Mouse (Mus musculus) heart, embryonic 11.5 days (tissue): ENCODE results near the gene Arhgap35. TPM values are rescaled to one million over a fixed set of nuclear protein-coding genes. Genes with fewer than 3 reads are reported as not detected.

Experiments used
- ATAC-seq: fragments of 200-750 bp; cut with Nextera tagmentation; replicated peaks from 2 replicates; pipeline ENCODE4 v1.8.0; 2017; ENCODE audit warnings: moderate library complexity; ENCODE audit not compliant: insufficient number of reproducible peaks, low FRiP score, low TSS enrichment
- H3K27ac ChIP-seq: fragments of 300-500 bp; sonication (generic); 2 replicates; pipeline ENCODE4 v1.5.1; 2014; ENCODE audit warnings: mild to moderate bottlenecking, low read depth, low read length
- H3K27me3 ChIP-seq: fragments of 300-500 bp; sonication (generic); 2 replicates; pipeline ENCODE4 v1.6.1; 2014; ENCODE audit warnings: mild to moderate bottlenecking, low read length, mixed read lengths; ENCODE audit not compliant: control insufficient read depth, insufficient read depth
- H3K36me3 ChIP-seq: fragments of 300-500 bp; sonication (generic); 2 replicates; pipeline ENCODE4 v1.6.1; 2014; ENCODE audit warnings: mild to moderate bottlenecking, low read length, moderate library complexity, mixed read lengths; ENCODE audit not compliant: control insufficient read depth, insufficient read depth
- H3K4me1 ChIP-seq: fragments of 300-500 bp; sonication (generic); 2 replicates; pipeline ENCODE4 v1.6.1; 2014; ENCODE audit warnings: low read length; ENCODE audit not compliant: control insufficient read depth, insufficient read depth
- H3K4me2 ChIP-seq: fragments of 300-500 bp; sonication (generic); 2 replicates; pipeline ENCODE4 v1.6.1; 2014; ENCODE audit warnings: mild to moderate bottlenecking, moderate library complexity
- H3K4me3 ChIP-seq: fragments of 300-500 bp; sonication (generic); 2 replicates; pipeline ENCODE4 v1.5.1; 2014; ENCODE audit warnings: low read depth, low read length
- H3K9ac ChIP-seq: fragments of 300-500 bp; sonication (generic); 2 replicates; pipeline ENCODE4 v1.6.1; 2014; ENCODE audit warnings: mild to moderate bottlenecking, low read depth, low read length, moderate library complexity
- H3K9me3 ChIP-seq: fragments of 300-500 bp; sonication (generic); replicated peaks from 2 replicates; pipeline ENCODE4 v1.6.1; 2016; ENCODE audit warnings: low read length; ENCODE audit not compliant: control insufficient read depth
- WGBS: fragments of 180-500 bp; shearing (Covaris S2); extraction: QIAGEN DNeasy Blood & Tissue Kit; methylation state at CpG from one replicate; pipeline ENCODE4 v1.1.7; 2014; ENCODE audit not compliant: insufficient replicate concordance; 5-methylcytosine and 5-hydroxymethylcytosine counted together
- polyA plus RNA-seq: library from polyadenylated mRNA; unstranded; fragments of >200 nt; fragmentation: Nextera tagmentation; extraction: Ambion mirVana; gene quantifications from 2 replicates; pipeline ENCODE4 v1.2.1, GENCODE M21; 2014

Gene Arhgap35
- polyA plus RNA-seq, 1 experiment from 2014 or later: 15.9 TPM

- no peak for ATAC-seq
These were observed 151.6 kb downstream of the Arhgap35 start for GRCm38 (mm10) chr7:16463214-16463613.

GRCm38 (mm10) chr7:16461705-16462104 is 153.1 kb downstream of the Arhgap35 start:
- ATAC-seq: no peak
- no peak overlapping the region for H3K9ac ChIP-seq
- H3K27ac ChIP-seq: no peak overlapping the region
- no peak overlapping the region for H3K4me2 ChIP-seq
- peaks cover 19% of the 10 kb centered on the region for H3K27me3 ChIP-seq
- H3K36me3 ChIP-seq: no peaks in the 10 kb centered on the region
- no peak overlapping the region for H3K4me3 ChIP-seq
- H3K9me3 ChIP-seq: no peaks in the 10 kb centered on the region
- H3K4me1 ChIP-seq: no peaks in the 10 kb centered on the region
- 80% methylated on average over 6 of the region's 6 CpGs for WGBS

More at GRCm38 (mm10) chr7:16463214-16463613, 151.6 kb downstream of the Arhgap35 start:
- 3% methylated on average over 14 of the region's 14 CpGs for whole genome bisulfite sequencing
- no peaks in the 10 kb centered on the region for H3K36me3 ChIP-seq
- H3K9me3 ChIP-seq: no peaks in the 10 kb centered on the region
- no peak overlapping the region for H3K9ac ChIP-seq
- no peak overlapping the region for H3K4me2 ChIP-seq
- peaks cover 23% of the 10 kb centered on the region for H3K27me3 ChIP-seq
- no peak overlapping the region for H3K27ac ChIP-seq
- H3K4me3 ChIP-seq: no peak overlapping the region
- no peaks in the 10 kb centered on the region for H3K4me1 ChIP-seq

- Histone ChIP-seq H3K4me1 (no peaks in the 10 kb centered on the region), H3K36me3 (no peaks in the 10 kb centered on the region), H3K9ac (no peak overlapping the region), H3K4me2 (no peak overlapping the region), H3K27ac (no peak overlapping the region), H3K4me3 (no peak overlapping the region), H3K9me3 (no peaks in the 10 kb centered on the region), H3K27me3 (peaks cover 19% of the 10 kb centered on the region)
- WGBS: 60% methylated on average over 6 of the region's 6 CpGs
- ATAC-seq: no peak
These were observed 153.6 kb downstream of the Arhgap35 start for GRCm38 (mm10) chr7:16461151-16461550.

GRCm38 (mm10) chr7:16460566-16460965 is 154.2 kb downstream of the Arhgap35 start:
- H3K27me3 ChIP-seq: peaks cover 19% of the 10 kb centered on the region
- no peaks in the 10 kb centered on the region for H3K4me1 ChIP-seq
- no peaks in the 10 kb centered on the region for H3K36me3 ChIP-seq
- ATAC-seq: no peak
- H3K9ac ChIP-seq: no peak overlapping the region
- H3K27ac ChIP-seq: no peak overlapping the region
- no peak overlapping the region for H3K4me2 ChIP-seq
- 59% methylated on average over 13 of the region's 13 CpGs for whole genome bisulfite sequencing
- H3K9me3 ChIP-seq: no peaks in the 10 kb centered on the region
- H3K4me3 ChIP-seq: no peak overlapping the region

DNA sequence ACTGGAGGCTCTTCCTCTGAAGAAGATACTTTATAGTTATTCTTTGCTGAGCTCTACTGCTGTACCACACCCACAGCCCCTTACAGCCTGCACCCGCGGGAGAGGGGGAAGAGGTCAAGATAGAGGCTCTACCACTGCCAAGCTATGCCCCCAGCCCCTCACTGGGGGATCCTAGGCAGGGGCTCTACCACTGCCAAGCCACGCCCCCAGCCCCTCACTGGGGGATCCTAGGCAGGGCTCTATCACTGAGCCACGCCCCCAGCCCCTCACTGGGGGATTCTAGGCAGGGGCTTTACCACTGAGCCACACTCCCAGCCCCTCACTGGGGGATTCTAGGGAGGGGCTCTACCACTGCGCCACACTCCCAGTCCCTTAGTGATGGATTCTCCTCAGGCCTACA is 158.5 kb downstream of the Arhgap35 start:
- Histone ChIP-seq H3K4me1 (peaks cover 3% of the 10 kb centered on the region), H3K4me2 (no peak overlapping the region), H3K36me3 (no peaks in the 10 kb centered on the region), H3K9me3 (no peaks in the 10 kb centered on the region), H3K9ac (no peak overlapping the region), H3K4me3 (no peak overlapping the region), H3K27me3 (peaks cover 10% of the 10 kb centered on the region; the same call in 1 of the 2 replicates), H3K27ac (no peak overlapping the region)
- no peak for ATAC-seq
- 74% methylated on average over 5 of the region's 5 CpGs for WGBS

- Histone ChIP-seq H3K4me2 (no peak overlapping the region), H3K4me3 (no peak overlapping the region), H3K27ac (no peak overlapping the region), H3K9me3 (no peaks in the 10 kb centered on the region), H3K9ac (no peak overlapping the region), H3K27me3 (no peaks in the 10 kb centered on the region; the same call in 1 of the 2 replicates), H3K36me3 (no peaks in the 10 kb centered on the region), H3K4me1 (peaks cover 3% of the 10 kb centered on the region)
- WGBS: 87% methylated on average over 14 of the region's 14 CpGs
- ATAC-seq: no peak
These were observed 159.8 kb downstream of the Arhgap35 start for GRCm38 (mm10) chr7:16455016-16455415.

GRCm38 (mm10) chr7:16453118-16453711 is 161.6 kb downstream of the Arhgap35 start:
- peak overlapping the region; percentile 92 for H3K4me2 ChIP-seq
- H3K9ac ChIP-seq: peak overlapping the region; percentile 77
- under 1% methylated on average over 23 of the region's 23 CpGs for WGBS
- peaks cover 3% of the 10 kb centered on the region for H3K4me1 ChIP-seq
- H3K4me3 ChIP-seq: peak overlapping the region; percentile 78
- ATAC-seq: peak; percentile 33
- no peaks in the 10 kb centered on the region for H3K9me3 ChIP-seq
- no peaks in the 10 kb centered on the region for H3K27me3 ChIP-seq
- H3K36me3 ChIP-seq: no peaks in the 10 kb centered on the region
- H3K27ac ChIP-seq: peak overlapping the region; percentile 52

DNA sequence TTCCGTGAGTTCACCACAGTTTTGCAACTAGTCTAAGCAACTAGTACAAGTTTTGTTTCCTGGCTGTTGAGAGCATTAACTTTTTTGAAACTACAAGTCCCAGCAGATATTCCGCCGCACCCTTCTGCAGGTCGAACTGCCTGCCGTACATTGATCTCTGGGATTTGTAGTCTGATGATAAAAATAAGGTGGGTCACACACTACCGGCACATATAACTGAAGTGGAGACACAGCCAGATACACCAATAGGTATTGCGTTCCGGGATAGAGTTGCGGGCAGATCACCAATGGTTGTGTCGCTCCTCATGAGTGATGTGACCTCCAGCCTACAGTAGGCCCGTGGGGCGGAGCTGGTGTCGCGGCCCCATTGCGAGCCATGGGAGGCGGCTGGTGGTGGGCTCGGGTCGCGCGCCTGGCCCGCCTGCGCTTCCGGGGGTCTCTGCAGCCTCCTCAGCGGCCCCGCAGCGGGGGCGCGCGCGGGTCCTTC is 162.2 kb downstream of the Arhgap35 start, which contains the start of gene Tmem160:
Tmem160 (plus strand) TSS at position 193 of the 487 bp plus-strand sequence.
- peak within 1 kb of the TSS; percentile 92 for H3K4me2 ChIP-seq
- H3K27ac ChIP-seq: peak within 1 kb of the TSS; percentile 52
- peaks cover 3% of the 10 kb centered on the region for H3K4me1 ChIP-seq
- H3K4me3 ChIP-seq: peak within 1 kb of the TSS; percentile 78
- H3K9ac ChIP-seq: peak within 1 kb of the TSS; percentile 77
- WGBS: 1% methylated on average over 30 of the region's 30 CpGs
- H3K27me3 ChIP-seq: no peaks in the 10 kb centered on the region
- H3K36me3 ChIP-seq: no peaks in the 10 kb centered on the region
- no peaks in the 10 kb centered on the region for H3K9me3 ChIP-seq
- ATAC-seq: peak; percentile 96

- H3K4me1 ChIP-seq: peaks cover 3% of the 10 kb centered on the region
- ATAC-seq: no peak
- H3K9ac ChIP-seq: no peak overlapping the region
- no peaks in the 10 kb centered on the region for H3K9me3 ChIP-seq
- no peaks in the 10 kb centered on the region for H3K36me3 ChIP-seq
- H3K27ac ChIP-seq: no peak overlapping the region
- WGBS: 69% methylated on average over 6 of the region's 6 CpGs
- H3K27me3 ChIP-seq: no peaks in the 10 kb centered on the region
- no peak overlapping the region for H3K4me2 ChIP-seq
- H3K4me3 ChIP-seq: no peak overlapping the region
These were observed 163.1 kb downstream of the Arhgap35 start for GRCm38 (mm10) chr7:16451656-16452055.
